Mouse (Mus musculus) intestine, postnatal 0 days (tissue): ENCODE measurements around the gene Nup188. TPM values are rescaled to one million over a fixed set of nuclear protein-coding genes. Genes with fewer than 3 reads are reported as not detected.
A peak's percentile ranks its signal among the peaks of the same experiment; 100 is the strongest.

Experiments
- ATAC-seq: fragments of 200-750 bp; cut with Nextera tagmentation; 2 replicates; pipeline ENCODE4 v1.8.0; 2017; ENCODE audit warnings: mild to moderate bottlenecking, moderate TSS enrichment, moderate library complexity
- H3K27ac ChIP-seq: fragments of 300-500 bp; sonication (generic); 2 replicates; pipeline ENCODE4 v1.5.1; 2014; ENCODE audit warnings: mild to moderate bottlenecking, low read depth, low read length, moderate library complexity
- H3K27me3 ChIP-seq: fragments of 300-500 bp; sonication (generic); replicated peaks from 2 replicates; pipeline ENCODE4 v1.6.1; 2014; ENCODE audit warnings: low read length, mixed read lengths; ENCODE audit not compliant: control insufficient read depth, insufficient read depth
- H3K36me3 ChIP-seq: fragments of 300-500 bp; sonication (generic); 2 replicates; pipeline ENCODE4 v1.6.1; 2014; ENCODE audit warnings: mild to moderate bottlenecking, moderate library complexity; ENCODE audit not compliant: control insufficient read depth, insufficient read depth
- H3K4me1 ChIP-seq: fragments of 300-500 bp; sonication (generic); replicated peaks from 2 replicates; pipeline ENCODE4 v1.6.1; 2014; ENCODE audit warnings: antibody characterized with exemption, low read length, mixed read lengths; ENCODE audit not compliant: control insufficient read depth, insufficient read depth
- H3K4me2 ChIP-seq: fragments of 300-500 bp; sonication (generic); replicated peaks from 2 replicates; pipeline ENCODE4 v1.6.1; 2014; ENCODE audit warnings: low read depth, mild to moderate bottlenecking, moderate library complexity
- H3K4me3 ChIP-seq: fragments of 300-500 bp; sonication (generic); 2 replicates; pipeline ENCODE4 v1.5.1; 2014; ENCODE audit warnings: low read depth, low read length
- H3K9ac ChIP-seq: fragments of 300-500 bp; sonication (generic); 2 replicates; pipeline ENCODE4 v1.6.1; 2014; ENCODE audit warnings: mild to moderate bottlenecking, low read depth, low read length
- H3K9me3 ChIP-seq: fragments of 300-500 bp; sonication (generic); 2 replicates; pipeline ENCODE4 v1.6.1; 2016; ENCODE audit warnings: mixed run types; ENCODE audit not compliant: control insufficient read depth
- CTCF ChIP-seq: sonication (generic); IDR thresholded peaks from 2 replicates; pipeline ENCODE4 v1.5.1; 2016; ENCODE audit warnings: low read depth, mild to moderate bottlenecking, control low read depth, antibody characterized with exemption, moderate library complexity
- WGBS: fragments of 180-500 bp; shearing (Covaris S2); extraction: QIAGEN DNeasy Blood & Tissue Kit; methylation state at CpG from one replicate; pipeline ENCODE4 v1.1.7; 2014; 5-methylcytosine and 5-hydroxymethylcytosine counted together
- polyA plus RNA-seq: library from polyadenylated mRNA; unstranded; fragments of >200 nt; fragmentation: Nextera tagmentation; extraction: Ambion mirVana; gene quantifications from 2 replicates; pipeline ENCODE4 v1.2.1, GENCODE M21; 2015

Nup188 gene
- polyA plus RNA-seq, 1 experiment from 2014 or later, result 9.1 TPM

DNA sequence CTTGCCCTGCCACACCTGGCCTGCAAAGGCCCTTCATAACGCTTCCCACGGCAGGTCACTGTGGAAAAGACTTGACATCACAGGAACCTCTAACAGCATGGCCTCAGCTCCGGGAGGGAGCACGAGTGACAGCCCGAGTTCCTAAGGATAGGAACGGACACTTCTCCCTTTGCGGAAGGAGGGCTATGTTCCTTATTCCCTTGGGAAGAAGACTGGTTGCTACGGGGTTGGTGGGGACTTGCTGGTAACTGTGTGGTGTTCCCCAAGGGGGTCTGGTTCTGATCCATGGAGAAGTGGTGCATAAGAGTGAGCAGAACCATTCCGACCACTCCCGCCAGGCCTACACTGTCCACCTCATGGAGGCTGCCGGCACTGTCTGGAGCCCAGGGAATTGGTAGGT lies 5.5 kb upstream of the Nup188 start, which contains the start of gene Gm28038:
Gm28038 (plus strand) TSS at position 301 of the 400 bp plus-strand sequence.
- WGBS, result 87% methylated on average over 11 of the region's 11 CpGs
- no peaks in the 10 kb centered on the region for H3K9me3 ChIP-seq
- H3K4me1 ChIP-seq, result peaks cover 7% of the 10 kb centered on the region; the same call in 1 of the 2 replicates
- H3K4me2 ChIP-seq, result no peak within 1 kb of the TSS
- H3K9ac ChIP-seq, result no peak within 1 kb of the TSS
- ATAC-seq, result no peak
- no peaks in the 10 kb centered on the region for H3K27me3 ChIP-seq
- H3K27ac ChIP-seq, result no peak within 1 kb of the TSS
- no peak within 1 kb of the TSS for H3K4me3 ChIP-seq
- 0 out of 2 replicates have a peak, but pooled peaks cover 5% of the 10 kb centered on the region for H3K36me3 ChIP-seq
- no peak for TF ChIP-seq CTCF

DNA sequence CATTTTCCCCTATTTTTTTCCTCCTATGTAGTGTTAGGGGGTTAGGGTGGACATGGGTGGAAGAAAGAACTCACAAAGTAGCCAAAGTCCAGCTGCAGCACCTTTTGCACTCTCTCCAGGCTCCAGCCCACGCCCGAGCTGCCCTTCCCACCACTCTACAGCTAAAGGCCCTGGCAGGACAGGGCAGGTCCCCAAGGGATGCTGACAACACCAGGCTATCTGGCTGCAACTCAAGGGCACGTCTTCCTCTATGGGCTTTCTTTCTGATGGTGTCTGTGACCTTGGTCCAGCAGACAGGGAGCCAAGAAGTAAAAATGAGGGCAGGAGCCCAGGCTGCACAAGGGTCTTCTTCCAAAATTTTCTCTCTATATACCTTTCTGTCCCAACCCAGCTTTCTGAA lies 4.5 kb upstream of the Nup188 start:
- H3K4me1 ChIP-seq, result peaks cover 7% of the 10 kb centered on the region; the same call in 1 of the 2 replicates
- no peak overlapping the region for H3K4me2 ChIP-seq
- no peaks in the 10 kb centered on the region for H3K27me3 ChIP-seq
- 61% methylated on average over 3 of the region's 3 CpGs for WGBS
- TF ChIP-seq CTCF, result no peak
- H3K4me3 ChIP-seq, result no peak overlapping the region
- H3K36me3 ChIP-seq, result 0 out of 2 replicates have a peak, but pooled peaks cover 5% of the 10 kb centered on the region
- H3K9me3 ChIP-seq, result no peaks in the 10 kb centered on the region
- H3K27ac ChIP-seq, result no peak overlapping the region
- no peak for ATAC-seq
- H3K9ac ChIP-seq, result no peak overlapping the region

GRCm38 (mm10) chr2:30283193-30283592 lies 3.0 kb upstream of the Nup188 start:
- Histone ChIP-seq H3K9ac (no peak overlapping the region), H3K27me3 (no peaks in the 10 kb centered on the region), H3K4me2 (no peak overlapping the region), H3K9me3 (no peaks in the 10 kb centered on the region), H3K4me3 (no peak overlapping the region), H3K4me1 (peaks cover 7% of the 10 kb centered on the region; the same call in 1 of the 2 replicates), H3K36me3 (0 out of 2 replicates have a peak, but pooled peaks cover 5% of the 10 kb centered on the region), H3K27ac (peak overlapping the region; percentile 15; the same call in 1 of the 2 replicates)
- no peak for ATAC-seq
- TF ChIP-seq CTCF, result no peak
- 60% methylated on average over 2 of the region's 2 CpGs for WGBS

DNA sequence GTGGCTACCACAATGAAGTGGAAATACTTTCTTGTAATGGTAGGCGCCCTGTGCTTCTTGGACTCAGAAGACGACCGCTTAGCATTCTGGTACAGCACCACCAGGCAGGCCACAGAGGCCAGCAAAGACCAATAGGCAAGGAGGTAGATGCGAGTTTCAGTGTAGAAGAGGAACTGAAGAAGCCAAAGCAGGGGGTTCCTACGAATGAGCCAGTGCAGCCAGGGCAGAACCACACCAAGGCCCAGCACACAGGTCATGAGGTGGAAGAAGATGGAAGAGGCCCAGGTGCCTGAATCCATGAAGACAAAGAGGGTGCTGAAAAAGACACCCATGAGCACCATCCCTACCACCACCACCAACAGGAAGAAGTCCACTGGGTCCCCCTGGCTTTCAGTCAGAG lies 1.2 kb upstream of the Nup188 start:
- TF ChIP-seq CTCF, result no peak
- Histone ChIP-seq H3K9me3 (no peaks in the 10 kb centered on the region), H3K4me1 (peaks cover 7% of the 10 kb centered on the region; the same call in 1 of the 2 replicates), H3K36me3 (0 out of 2 replicates have a peak, but pooled peaks cover 5% of the 10 kb centered on the region), H3K4me2 (peak overlapping the region; percentile 93), H3K4me3 (peak overlapping the region; percentile 87), H3K27me3 (no peaks in the 10 kb centered on the region), H3K9ac (0 out of 2 replicates have a peak overlapping the region, but pooled peaks have one; percentile 70), H3K27ac (no peak overlapping the region)
- no peak for ATAC-seq
- 87% methylated on average over 5 of the region's 5 CpGs for WGBS

GRCm38 (mm10) chr2:30285416-30286181 lies 598 bp upstream of the Nup188 start:
- Histone ChIP-seq H3K36me3 (peaks cover 5% of the 10 kb centered on the region; the same call in 1 of the 2 replicates), H3K4me2 (peak overlapping the region; percentile 93), H3K27ac (no peak overlapping the region), H3K4me3 (peak overlapping the region; percentile 87), H3K9me3 (no peaks in the 10 kb centered on the region), H3K27me3 (no peaks in the 10 kb centered on the region), H3K4me1 (peaks cover 7% of the 10 kb centered on the region; the same call in 1 of the 2 replicates), H3K9ac (peak overlapping the region; percentile 70)
- 10% methylated on average over 38 of the region's 38 CpGs for whole genome bisulfite sequencing
- TF ChIP-seq CTCF, result 0 out of 2 replicates have a peak, but pooled peaks have one; percentile 1
- peak; percentile 46 for ATAC-seq

GRCm38 (mm10) chr2:30287027-30287373 lies 803 bp downstream of the Nup188 start:
- H3K9me3 ChIP-seq, result no peaks in the 10 kb centered on the region
- 0 out of 2 replicates have a peak overlapping the region, but pooled peaks have one; percentile 42 for H3K27ac ChIP-seq
- 0% methylated on average over 10 of the region's 10 CpGs for WGBS

More at GRCm38 (mm10) chr2:30287027-30287373, 803 bp downstream of the Nup188 start:
- TF ChIP-seq CTCF, result 0 out of 2 replicates have a peak, but pooled peaks have one; percentile 29
- peak overlapping the region; percentile 87 for H3K4me3 ChIP-seq
- H3K27me3 ChIP-seq, result no peaks in the 10 kb centered on the region
- no peak for ATAC-seq
- H3K9ac ChIP-seq, result peak overlapping the region; percentile 70
- H3K4me2 ChIP-seq, result peak overlapping the region; percentile 93
- peaks cover 5% of the 10 kb centered on the region; the same call in 1 of the 2 replicates for H3K36me3 ChIP-seq
- peaks cover 7% of the 10 kb centered on the region; the same call in 1 of the 2 replicates for H3K4me1 ChIP-seq
